Mouse (Mus musculus) yolk sac, embryonic 10.5 days (tissue): ENCODE results near the gene A330070K13Rik.
A peak's percentile ranks its signal among the peaks of the same experiment; 100 is the strongest.

Experiments used
- DNase-seq: peaks from one replicate; pipeline ENCODE4 v3.0.0-alpha.2; 2017; ENCODE audit warnings: low spot score

The A330070K13Rik gene

GRCm38 (mm10) chr5:130384222-130384912 is at the start of gene A330070K13Rik:
Gene A330070K13Rik (minus strand): TSS chr5:130384631.
- no peak for DNase-seq

GRCm38 (mm10) chr5:130411516-130411915 is 27.1 kb upstream of the A330070K13Rik start:
- no peak for DNase-seq

- no peak for DNase-seq
Observed at GRCm38 (mm10) chr5:130409706-130410105, 25.3 kb upstream of the A330070K13Rik start.

- no peak for DNase-seq
Observed at GRCm38 (mm10) chr5:130405201-130405600, 20.8 kb upstream of the A330070K13Rik start.

- DNase-seq = no peak
Observed at GRCm38 (mm10) chr5:130400136-130400917, 15.9 kb upstream of the A330070K13Rik start.

GRCm38 (mm10) chr5:130395142-130395541 is 10.7 kb upstream of the A330070K13Rik start:
- no peak for DNase-seq

- no peak for DNase-seq
Observed at GRCm38 (mm10) chr5:130394386-130394785, 10.0 kb upstream of the A330070K13Rik start.

GRCm38 (mm10) chr5:130393618-130394355 is 9.4 kb upstream of the A330070K13Rik start:
- DNase-seq = no peak

GRCm38 (mm10) chr5:130386418-130386817 is 2.0 kb upstream of the A330070K13Rik start:
- DNase-seq = no peak

- DNase-seq = no peak
Observed at GRCm38 (mm10) chr5:130375411-130375810, 9.0 kb downstream of the A330070K13Rik start.

GRCm38 (mm10) chr5:130369237-130369636 is 15.2 kb downstream of the A330070K13Rik start, which contains the start of gene Caln1:
Gene Caln1 (plus strand): TSS chr5:130369455.
- no peak for DNase-seq

GRCm38 (mm10) chr5:130368236-130368635 is 16.2 kb downstream of the A330070K13Rik start:
- no peak for DNase-seq

- DNase-seq = peak; percentile 28
Observed at GRCm38 (mm10) chr5:130363773-130364172, 20.7 kb downstream of the A330070K13Rik start.

GRCm38 (mm10) chr5:130363111-130363510 is 21.3 kb downstream of the A330070K13Rik start:
- DNase-seq = no peak

- no peak for DNase-seq
Observed at GRCm38 (mm10) chr5:130355223-130355622, 29.2 kb downstream of the A330070K13Rik start.

- DNase-seq = no peak
Observed at GRCm38 (mm10) chr5:130345871-130346270, 38.6 kb downstream of the A330070K13Rik start.

GRCm38 (mm10) chr5:130344999-130345398 is 39.4 kb downstream of the A330070K13Rik start:
- no peak for DNase-seq

- no peak for DNase-seq
Observed at GRCm38 (mm10) chr5:130340656-130341055, 43.8 kb downstream of the A330070K13Rik start.

- no peak for DNase-seq
Observed at GRCm38 (mm10) chr5:130335462-130335861, 49.0 kb downstream of the A330070K13Rik start.

GRCm38 (mm10) chr5:130333971-130334370 is 50.5 kb downstream of the A330070K13Rik start:
- DNase-seq = no peak

- no peak for DNase-seq
Observed at GRCm38 (mm10) chr5:130333566-130333965, 50.9 kb downstream of the A330070K13Rik start.

GRCm38 (mm10) chr5:130331206-130331605 is 53.2 kb downstream of the A330070K13Rik start:
- no peak for DNase-seq
